Mouse (Mus musculus): Measurements from ENCODE around the gene Nod1.

DNA sequence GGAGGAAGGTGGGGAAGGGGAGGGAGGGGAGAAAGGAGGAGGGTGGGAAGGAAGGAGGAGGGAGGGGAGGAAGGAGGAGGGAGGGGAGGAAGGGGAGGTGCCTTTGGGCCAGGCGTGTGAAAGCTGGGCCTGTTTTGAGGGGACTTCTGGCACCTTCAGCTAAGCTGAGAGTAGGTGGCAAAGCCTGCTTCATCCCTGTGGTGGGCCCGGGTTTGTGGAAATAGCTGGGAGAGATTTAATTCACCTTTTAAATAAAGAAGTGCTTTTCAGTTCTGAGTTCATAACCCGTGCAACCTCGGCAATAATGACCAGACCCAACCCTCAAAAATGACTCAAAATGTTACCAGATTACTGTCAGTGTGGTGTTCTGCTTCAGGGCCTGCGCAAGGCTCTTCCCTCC, 39.2 kb downstream of the Nod1 start:
- TF ChIP-seq CTCF (IDR thresholded peaks at IDR 0.05; ENCODE audit: control insufficient read depth, insufficient read depth, low read length) (no peak), POLR2A (IDR thresholded peaks at IDR 0.05; ENCODE audit: borderline replicate concordance, control insufficient read depth, low read depth, low read length) (no peak)
